Mouse (Mus musculus): ENCODE data around the gene Zdhhc19.
A peak's percentile ranks its signal among the peaks of the same experiment; 100 is the strongest.

Gene Zdhhc19

DNA sequence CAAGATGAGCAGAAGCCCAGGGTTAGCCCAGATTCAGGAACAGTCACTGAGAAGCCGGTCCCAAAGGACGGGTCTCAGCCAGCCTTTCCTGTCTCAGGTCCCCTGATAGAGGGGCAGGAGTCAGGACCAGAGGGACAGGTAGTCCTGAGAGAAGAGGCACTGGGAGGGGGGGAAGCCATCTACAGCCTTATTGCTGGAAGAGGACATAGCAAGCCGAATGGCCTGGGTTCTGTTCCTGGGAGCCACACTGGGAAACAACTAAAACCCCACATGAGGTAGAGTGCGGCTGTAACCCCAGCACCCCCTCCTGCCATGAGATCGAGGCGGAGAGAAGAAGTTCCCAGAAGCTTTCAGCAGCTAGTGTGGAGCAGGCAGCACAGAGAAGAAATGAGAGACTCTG lies 17.9 kb downstream of the Zdhhc19 start:
- DNase-seq (ENCODE audit: low read depth, low spot score): no peak

DNA sequence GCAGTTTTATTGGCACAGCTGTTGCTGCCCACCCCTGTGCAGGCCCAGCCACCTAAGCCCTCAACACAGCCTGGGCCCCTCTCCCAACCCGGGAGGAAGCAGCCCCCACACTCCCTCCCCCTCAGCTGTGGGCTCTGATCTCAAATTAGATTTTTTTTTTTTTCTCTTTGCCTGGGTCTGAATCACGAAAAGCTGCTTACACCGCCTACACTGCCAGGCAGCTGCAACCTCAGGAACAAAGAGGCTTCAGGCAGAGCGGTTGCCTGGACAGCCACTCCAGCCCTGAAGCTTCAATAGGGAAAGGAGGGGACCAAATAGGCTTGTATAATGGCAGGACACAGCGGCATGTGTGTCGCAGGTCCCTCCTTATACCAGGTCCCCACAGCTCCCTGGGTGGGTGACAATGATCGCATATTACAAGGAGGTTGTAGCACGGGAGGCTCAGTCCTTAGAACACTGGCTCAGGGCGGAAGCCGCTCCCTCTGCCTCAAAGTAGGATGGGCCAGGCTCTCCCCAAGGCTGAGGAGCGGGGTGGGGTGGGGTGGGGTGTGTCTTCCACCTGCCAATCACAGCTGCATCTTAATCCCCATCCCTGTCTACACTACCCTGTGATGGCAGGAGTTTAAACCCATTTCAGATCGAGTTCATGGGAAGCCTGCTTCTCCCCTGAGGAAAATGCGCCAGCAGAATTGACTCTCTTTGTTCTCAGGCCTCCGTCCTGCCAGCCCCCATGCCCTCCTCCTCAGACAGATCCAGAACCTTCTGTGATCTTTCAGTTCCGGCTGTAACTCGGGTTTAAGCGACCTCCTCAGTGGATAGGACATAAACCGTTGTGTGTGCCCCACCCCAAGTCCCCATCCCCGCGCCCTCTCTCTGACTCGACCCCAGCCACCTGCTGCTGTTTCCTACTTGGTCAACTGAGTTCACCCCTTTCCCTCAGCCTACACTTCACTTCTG lies 20.2 kb downstream of the Zdhhc19 start:
- peak; percentile 52 for DNase-seq (ENCODE audit: low read depth, low spot score)

- no peak for DNase-seq (ENCODE audit: low read depth, low spot score)
These were observed 21.9 kb downstream of the Zdhhc19 start for GRCm38 (mm10) chr16:32517785-32518481.

DNA sequence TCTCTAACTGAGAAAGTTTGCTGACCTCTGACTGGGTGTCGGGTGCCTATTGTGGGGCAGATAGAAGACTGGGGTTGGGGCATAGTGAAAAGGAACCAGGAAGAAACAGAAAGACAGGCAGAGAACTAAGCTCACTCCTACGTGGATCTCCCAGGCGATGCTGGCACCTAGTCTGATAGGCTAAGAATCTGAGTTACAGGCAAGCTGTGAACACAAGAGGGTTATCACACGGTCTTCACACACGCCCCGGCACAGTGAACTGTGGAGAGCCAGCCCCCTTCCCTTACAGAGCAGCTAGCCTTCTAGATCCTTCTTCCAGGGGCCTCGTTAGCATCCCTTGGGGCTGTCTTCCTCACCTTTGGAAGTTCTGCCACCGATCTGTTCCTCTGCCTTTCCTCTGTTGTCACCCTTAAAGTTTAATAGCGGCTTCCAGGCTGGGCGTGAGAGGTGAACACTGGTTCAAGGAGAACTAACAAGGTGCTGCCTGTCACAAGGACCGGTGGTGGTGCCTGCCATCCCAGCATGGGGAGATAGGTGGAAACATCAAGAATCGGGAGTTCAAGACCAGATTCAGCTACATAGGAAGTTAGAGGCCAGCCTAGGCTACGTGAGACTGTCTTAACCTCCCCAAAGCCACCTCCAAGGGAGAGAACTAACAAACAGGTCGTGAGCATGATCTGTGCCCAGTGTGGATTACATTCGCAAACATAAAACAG lies 23.7 kb downstream of the Zdhhc19 start:
- DNase-seq (ENCODE audit: low read depth, low spot score): no peak

DNA sequence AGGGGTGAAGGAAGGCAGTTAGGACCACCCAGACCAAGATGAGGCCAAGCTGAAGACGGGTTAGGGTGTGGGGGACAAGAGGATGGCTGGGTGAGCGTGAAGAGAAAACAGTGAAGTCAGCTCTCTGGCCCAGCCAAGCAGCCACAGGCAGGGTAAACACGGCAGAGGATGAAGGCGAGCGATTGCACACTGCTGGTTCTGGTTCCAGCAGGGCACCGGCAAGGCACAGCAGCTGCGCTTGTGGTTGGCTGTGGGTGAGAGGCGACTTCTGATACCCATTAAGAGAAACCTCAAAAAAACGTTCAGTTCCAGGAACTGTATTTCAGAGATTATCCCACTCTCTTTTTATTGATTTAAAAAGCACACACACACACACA lies 24.3 kb downstream of the Zdhhc19 start:
- DNase-seq (ENCODE audit: low read depth, low spot score): peak; percentile 61

- DNase-seq (ENCODE audit: low read depth, low spot score): no peak
These were observed 26.6 kb downstream of the Zdhhc19 start for GRCm38 (mm10) chr16:32522578-32523194.

DNA sequence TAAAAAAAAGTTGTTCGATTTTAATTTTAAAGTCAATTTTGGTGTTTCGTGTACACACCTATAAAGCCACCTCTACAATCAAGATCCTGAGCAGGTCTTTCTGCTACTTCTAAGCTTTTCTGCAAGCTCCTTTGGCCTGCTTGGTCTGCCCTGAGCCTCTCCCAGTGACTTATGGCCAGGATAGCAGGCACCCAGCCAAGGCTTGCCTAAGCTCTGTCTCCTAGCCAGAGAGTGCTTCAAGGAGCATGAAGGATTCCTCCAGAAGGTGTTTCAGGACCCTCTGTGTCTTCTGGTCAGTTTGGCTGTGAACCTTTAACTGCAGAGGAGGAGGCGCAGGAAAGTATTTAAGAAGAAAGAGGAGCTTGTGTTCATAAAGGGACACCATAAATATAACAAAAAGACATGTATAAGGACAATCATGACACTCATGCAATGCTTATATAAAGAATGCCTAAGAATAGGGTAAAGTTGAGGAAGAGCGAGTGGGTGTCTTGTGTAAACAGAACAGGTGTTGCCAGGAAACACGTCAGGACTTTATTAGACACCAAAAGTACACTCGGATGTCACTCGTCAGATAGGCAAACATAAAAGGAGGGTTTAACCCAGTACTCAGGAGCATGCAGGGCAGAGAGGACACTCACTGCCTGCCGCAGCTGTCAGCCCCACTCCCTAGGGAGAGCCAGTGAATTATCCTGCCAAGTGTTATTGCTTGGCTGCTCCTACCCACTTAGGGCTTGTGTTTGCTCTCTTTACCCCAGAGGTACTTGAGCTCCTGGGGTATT lies 27.6 kb downstream of the Zdhhc19 start:
- no peak for DNase-seq (ENCODE audit: low read depth, low spot score)

- DNase-seq (ENCODE audit: low read depth, low spot score): no peak
These were observed 28.2 kb downstream of the Zdhhc19 start for GRCm38 (mm10) chr16:32524244-32524615.

DNA sequence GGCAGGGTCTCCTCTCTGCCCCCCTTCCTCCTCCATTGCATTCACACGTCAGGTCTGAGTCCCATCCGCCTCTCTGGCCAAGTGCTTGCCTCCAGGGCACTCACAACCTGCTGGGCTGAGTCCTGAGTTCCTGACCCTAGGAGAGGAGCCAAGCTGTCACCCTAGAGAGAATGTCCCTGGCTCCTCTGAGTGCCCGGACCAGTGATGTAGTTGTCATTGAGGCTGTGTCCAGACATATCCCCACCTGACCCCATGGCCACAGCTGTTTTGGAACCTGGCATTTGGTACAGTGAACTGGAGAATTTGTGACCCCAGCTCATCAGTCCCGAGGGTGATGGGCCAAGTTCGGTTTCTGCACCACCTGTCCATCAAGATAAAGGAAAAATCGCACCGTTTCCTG lies 30.8 kb downstream of the Zdhhc19 start:
- no peak for DNase-seq (ENCODE audit: low read depth, low spot score)

GRCm38 (mm10) chr16:32532878-32533826 lies 37.1 kb downstream of the Zdhhc19 start:
- DNase-seq (ENCODE audit: low read depth, low spot score): no peak

- no peak for DNase-seq (ENCODE audit: low read depth, low spot score)
These were observed 39.2 kb downstream of the Zdhhc19 start for GRCm38 (mm10) chr16:32535157-32535751.

DNA sequence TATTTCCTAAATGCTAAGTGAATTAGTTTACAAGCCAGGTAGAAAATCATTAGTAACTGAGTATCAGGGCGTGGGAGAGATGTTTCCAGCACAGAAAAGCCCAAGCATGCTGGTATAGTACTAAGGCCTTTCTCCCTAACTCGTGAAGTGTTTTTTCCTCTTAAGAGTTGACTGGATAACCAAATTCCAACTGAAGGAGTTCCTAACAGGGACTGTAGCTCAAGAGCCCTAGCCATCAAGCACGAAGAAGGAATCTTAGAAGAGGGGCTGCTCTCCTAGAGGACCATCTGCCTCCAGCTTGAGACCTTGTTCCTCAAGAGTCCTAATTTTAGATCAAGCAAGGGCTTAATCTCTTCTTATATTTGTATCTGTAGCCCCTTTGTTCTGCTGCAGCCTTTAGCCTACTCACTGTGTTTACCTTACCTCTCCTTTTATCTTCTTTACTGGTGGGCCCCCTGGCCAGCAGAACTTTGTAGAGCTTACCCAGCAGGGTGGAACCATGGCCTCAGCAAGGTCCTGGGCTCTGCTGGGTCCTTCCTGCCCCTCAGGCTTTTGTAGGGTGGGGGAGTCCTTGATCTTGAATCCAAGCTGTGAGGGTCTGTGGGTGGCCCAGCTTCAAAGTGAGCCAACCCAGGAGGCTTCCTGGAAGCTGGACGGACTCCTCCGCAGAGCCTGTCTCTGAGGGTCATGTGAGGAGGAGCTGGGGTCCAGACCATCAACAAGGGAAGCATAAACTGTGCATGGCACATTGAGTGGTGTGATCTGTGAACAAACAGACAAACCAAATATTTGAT lies 42.0 kb downstream of the Zdhhc19 start:
- DNase-seq (ENCODE audit: low read depth, low spot score): no peak

- DNase-seq (ENCODE audit: low read depth, low spot score): no peak
These were observed 42.7 kb downstream of the Zdhhc19 start for GRCm38 (mm10) chr16:32538761-32539255.

DNA sequence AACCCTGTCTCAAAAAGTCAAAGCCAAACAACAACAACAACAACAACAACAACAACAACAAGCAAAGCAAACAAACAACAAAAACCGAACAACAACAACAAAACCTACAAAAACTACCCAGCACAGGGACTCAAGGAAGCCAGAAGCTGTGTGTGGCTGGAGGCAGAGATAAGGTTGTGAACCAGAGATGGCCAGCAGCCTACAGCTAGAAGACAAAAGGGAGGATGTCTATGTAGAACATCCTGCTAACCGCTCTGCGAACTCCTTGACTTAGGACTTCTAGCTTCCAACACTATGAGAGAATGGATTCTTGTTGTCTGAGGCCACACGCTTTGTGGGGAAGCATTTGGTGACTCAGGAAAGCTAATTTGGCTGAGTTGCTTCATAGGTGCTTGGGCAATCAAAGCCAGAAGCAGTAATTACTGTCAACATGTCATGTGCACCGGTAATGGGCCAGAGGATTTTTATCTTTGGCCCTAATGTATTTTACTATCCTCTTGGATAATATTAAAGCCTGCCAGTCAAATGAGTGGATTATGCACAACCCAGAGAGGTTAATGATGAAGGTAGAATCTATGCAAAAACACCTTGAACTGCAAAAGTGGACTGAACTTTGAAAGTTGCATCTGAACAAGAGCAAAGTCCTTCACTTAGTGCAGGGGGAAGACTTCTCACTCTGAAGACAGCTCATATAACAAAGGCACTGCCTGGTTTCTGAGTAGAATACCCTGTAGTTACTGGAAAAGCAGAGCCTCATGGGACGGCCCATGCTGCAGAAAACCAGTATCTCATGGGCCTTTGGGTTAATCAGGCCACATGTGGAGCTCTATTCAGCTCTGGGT lies 45.5 kb downstream of the Zdhhc19 start:
- no peak for DNase-seq (ENCODE audit: low read depth, low spot score)

GRCm38 (mm10) chr16:32543422-32543821 lies 47.4 kb downstream of the Zdhhc19 start:
- DNase-seq (ENCODE audit: low read depth, low spot score): no peak

GRCm38 (mm10) chr16:32547156-32548068 lies 51.3 kb downstream of the Zdhhc19 start:
- no peak for DNase-seq (ENCODE audit: low read depth, low spot score)
